Mouse (Mus musculus) heart, adult 9 months (tissue): ENCODE measurements at regions not wholly inside any gene's neighbourhood (a gene's known extent, or its start where the extent isn't known, plus 50 kb on each side); places are given as distances from the start of the nearest gene placed in this dataset.

Experiments
- DNase-seq, 2 experiments: peaks; one replicate each; pipeline ENCODE4 v3.0.0; 2022; ENCODE audit warnings: low spot score in 2 of 2

GRCm38 (mm10) chr7:39596403-39596802, 78.8 kb downstream of the Zfp619 start:
- DNase-seq: no peak

GRCm38 (mm10) chr7:39613767-39614166, 96.2 kb downstream of the Zfp619 start:
- DNase-seq: no peak

- DNase-seq: no peak
Observed at GRCm38 (mm10) chr7:39615092-39615491, 97.5 kb downstream of the Zfp619 start.

- DNase-seq: no peak
Observed at GRCm38 (mm10) chr7:39621796-39622195, 104.2 kb downstream of the Zfp619 start.

GRCm38 (mm10) chr7:39632836-39633235, 115.3 kb downstream of the Zfp619 start:
- DNase-seq: no peak

- DNase-seq: no peak
Observed at GRCm38 (mm10) chr7:39642333-39642732, 124.8 kb downstream of the Zfp619 start.

- DNase-seq: no peak
Observed at GRCm38 (mm10) chr7:39643323-39643722, 125.8 kb downstream of the Zfp619 start.

- DNase-seq: no peak
Observed at GRCm38 (mm10) chr7:39650483-39651102, 133.0 kb downstream of the Zfp619 start.

GRCm38 (mm10) chr7:39654563-39655286, 137.2 kb downstream of the Zfp619 start:
- DNase-seq: no peak

- peak; percentile 55 to 67 for DNase-seq
Observed at GRCm38 (mm10) chr7:39655287-39655652, 137.7 kb downstream of the Zfp619 start.

- no peak for DNase-seq
Observed at GRCm38 (mm10) chr7:39655709-39656397, 138.3 kb downstream of the Zfp619 start.

- peak; percentile 11 to 21 for DNase-seq
Observed at GRCm38 (mm10) chr7:39659597-39659996, 142.0 kb downstream of the Zfp619 start.

- no peak for DNase-seq
Observed at GRCm38 (mm10) chr7:39675124-39675846, 157.7 kb downstream of the Zfp619 start.

- no peak for DNase-seq
Observed at GRCm38 (mm10) chr7:39675847-39676238, 158.3 kb downstream of the Zfp619 start.

GRCm38 (mm10) chr7:39680411-39680810, 162.8 kb downstream of the Zfp619 start:
- peak; percentile 22 to 54 for DNase-seq

- DNase-seq: no peak
Observed at GRCm38 (mm10) chr7:39696589-39696988, 179.0 kb downstream of the Zfp619 start.

- DNase-seq: no peak
Observed at GRCm38 (mm10) chr7:39701506-39701905, 183.9 kb downstream of the Zfp619 start.

- no peak for DNase-seq
Observed at GRCm38 (mm10) chr7:39705118-39706095, 187.8 kb downstream of the Zfp619 start.

- DNase-seq: no peak
Observed at GRCm38 (mm10) chr7:39706606-39707005, 189.0 kb downstream of the Zfp619 start.

GRCm38 (mm10) chr7:39716340-39717150, 199.0 kb downstream of the Zfp619 start:
- no peak for DNase-seq
